Mouse (Mus musculus) stomach, embryonic 15.5 days (tissue): ENCODE data around the gene Trnau1ap. TPM values are rescaled to one million over a fixed set of nuclear protein-coding genes. Genes with fewer than 3 reads are reported as not detected.
"Not testable (repeated sequence)": the region's sequence is repeated elsewhere in the genome, so short reads cannot be mapped to it uniquely, and the experiment has no call there.

Experiments used
- ATAC-seq: fragments of 200-750 bp; cut with Nextera tagmentation; 2 replicates; pipeline ENCODE4 v1.8.0; 2017; ENCODE audit warnings: low read depth, moderate number of reproducible peaks, moderate TSS enrichment; ENCODE audit not compliant: insufficient read depth, low FRiP score
- H3K27ac ChIP-seq: fragments of 300-500 bp; sonication (generic); 2 replicates; pipeline ENCODE4 v1.5.1; 2015; ENCODE audit warnings: mild to moderate bottlenecking, inconsistent platforms
- H3K27me3 ChIP-seq: fragments of 300-500 bp; sonication (generic); replicated peaks from 2 replicates; pipeline ENCODE4 v1.6.1; 2015; ENCODE audit warnings: inconsistent platforms
- H3K36me3 ChIP-seq: fragments of 300-500 bp; sonication (generic); 2 replicates; pipeline ENCODE4 v1.6.1; 2015; ENCODE audit warnings: inconsistent platforms
- H3K4me1 ChIP-seq: fragments of 300-500 bp; sonication (generic); 2 replicates; pipeline ENCODE4 v1.6.1; 2015; ENCODE audit warnings: inconsistent platforms
- H3K4me2 ChIP-seq: fragments of 300-500 bp; sonication (generic); 2 replicates; pipeline ENCODE4 v1.6.1; 2015; ENCODE audit warnings: mild to moderate bottlenecking, inconsistent platforms
- H3K4me3 ChIP-seq: fragments of 300-500 bp; sonication (generic); replicated peaks from 2 replicates; pipeline ENCODE4 v1.5.1; 2015; ENCODE audit warnings: inconsistent platforms
- H3K9ac ChIP-seq: fragments of 300-500 bp; sonication (generic); 2 replicates; pipeline ENCODE4 v1.6.1; 2015; ENCODE audit warnings: inconsistent platforms
- H3K9me3 ChIP-seq: fragments of 300-500 bp; sonication (generic); 2 replicates; pipeline ENCODE4 v1.6.1; 2016; ENCODE audit warnings: inconsistent platforms
- WGBS: fragments of 180-500 bp; shearing (Covaris S2); methylation state at CpG from one replicate; pipeline ENCODE4 v1.1.7; 2015; 5-methylcytosine and 5-hydroxymethylcytosine counted together
- polyA plus RNA-seq: library from polyadenylated mRNA; unstranded; fragments of >200 nt; fragmentation: Nextera tagmentation; extraction: Ambion mirVana; gene quantifications from 2 replicates; pipeline ENCODE4 v1.2.1, GENCODE M21; 2015

The Trnau1ap gene
- polyA plus RNA-seq, 1 experiment from 2014 or later, result 67.4 TPM

DNA sequence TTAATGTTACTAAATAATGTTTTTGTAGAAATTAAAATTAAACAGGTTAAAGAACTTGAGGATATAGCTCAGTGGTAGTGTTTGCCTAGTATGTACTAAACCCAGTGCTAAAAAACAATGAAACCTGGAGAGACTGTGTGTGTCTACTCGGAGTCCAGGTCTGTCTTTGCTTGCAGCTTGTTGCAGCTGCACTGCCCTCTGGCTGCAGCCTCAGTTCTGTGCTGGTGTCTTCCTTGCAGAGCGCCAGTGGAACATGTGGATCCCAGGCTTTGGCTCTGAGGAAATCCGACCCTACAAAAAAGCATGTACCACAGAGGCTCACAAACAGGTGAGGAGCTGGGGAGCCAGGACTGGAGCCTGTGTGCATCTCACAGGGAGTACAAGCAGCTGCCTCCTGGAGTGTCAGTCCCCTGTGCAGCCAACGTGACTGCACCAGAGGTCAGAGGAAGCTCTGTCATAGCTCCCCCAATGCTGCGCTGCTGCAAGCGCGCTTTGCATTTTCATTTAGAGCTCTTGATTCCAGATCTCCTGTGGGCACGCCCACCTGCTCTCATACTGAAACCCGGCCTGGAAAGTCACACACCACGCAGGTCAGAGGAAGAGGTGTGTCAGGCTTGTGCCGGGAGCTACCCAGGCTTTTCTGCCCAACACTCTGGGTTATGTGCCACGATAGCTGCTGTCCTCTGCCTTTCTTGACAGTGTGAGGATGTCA is 37.6 kb downstream of the Trnau1ap start:
- peaks cover 13% of the 10 kb centered on the region for H3K36me3 ChIP-seq
- no peak overlapping the region for H3K27ac ChIP-seq
- H3K4me3 ChIP-seq, result no peak overlapping the region
- 86% methylated on average over 12 of the region's 12 CpGs for WGBS
- no peaks in the 10 kb centered on the region for H3K4me1 ChIP-seq
- H3K9ac ChIP-seq, result no peak overlapping the region
- H3K27me3 ChIP-seq, result no peaks in the 10 kb centered on the region
- no peak for ATAC-seq
- H3K4me2 ChIP-seq, result no peak overlapping the region
- peaks cover 3% of the 10 kb centered on the region; the same call in 1 of the 2 replicates for H3K9me3 ChIP-seq

DNA sequence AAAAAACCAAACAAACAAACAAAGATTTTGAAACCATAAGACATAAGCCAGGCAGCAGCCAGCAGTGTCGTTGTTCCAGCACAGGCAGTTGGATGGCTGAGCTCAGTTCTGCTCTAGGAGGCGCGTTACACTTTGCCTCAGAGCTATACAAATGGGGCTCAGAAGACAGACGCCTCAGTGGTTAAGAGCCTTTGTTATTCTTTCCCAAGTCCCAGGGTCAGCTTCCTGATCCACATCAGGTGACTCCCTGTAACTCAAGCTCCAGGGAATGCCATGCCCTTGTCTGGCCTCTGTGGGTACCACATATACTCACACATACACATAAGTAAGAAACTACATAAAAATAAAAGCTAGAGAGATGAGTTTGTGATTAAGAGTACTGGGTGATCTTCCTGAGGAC is 38.3 kb downstream of the Trnau1ap start:
- H3K4me1 ChIP-seq, result no peaks in the 10 kb centered on the region
- H3K9me3 ChIP-seq, result peaks cover 3% of the 10 kb centered on the region; the same call in 1 of the 2 replicates
- no peak overlapping the region for H3K9ac ChIP-seq
- no peaks in the 10 kb centered on the region for H3K27me3 ChIP-seq
- 95% methylated on average over 4 of the region's 4 CpGs for WGBS
- peaks cover 13% of the 10 kb centered on the region for H3K36me3 ChIP-seq
- H3K27ac ChIP-seq, result no peak overlapping the region
- no peak overlapping the region for H3K4me3 ChIP-seq
- no peak for ATAC-seq
- no peak overlapping the region for H3K4me2 ChIP-seq

DNA sequence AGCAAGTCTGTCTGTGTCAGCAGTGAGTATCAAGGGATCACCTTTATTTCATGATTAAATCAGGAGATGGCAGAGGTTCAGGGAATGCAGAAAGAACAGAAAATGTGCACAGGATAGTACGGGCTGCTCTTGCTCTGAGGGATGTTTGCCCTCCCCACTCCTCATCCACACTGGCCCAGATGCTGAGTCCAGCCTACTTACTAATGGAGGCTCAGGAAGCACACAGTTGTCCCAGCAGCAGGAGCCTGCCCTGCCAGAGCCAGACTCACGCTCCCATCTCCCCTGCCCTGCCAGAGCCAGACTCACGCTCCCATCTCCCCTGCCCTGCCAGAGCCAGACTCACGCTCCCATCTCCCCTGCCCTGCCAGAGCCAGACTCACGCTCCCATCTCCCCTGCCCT is 40.5 kb downstream of the Trnau1ap start:
- H3K27me3 ChIP-seq, H3K4me1 ChIP-seq, H3K9ac ChIP-seq, H3K4me3 ChIP-seq, H3K27ac ChIP-seq, H3K9me3 ChIP-seq, ATAC-seq, H3K4me2 ChIP-seq: not testable (repeated sequence)
- H3K36me3 ChIP-seq, result peaks cover 23% of the 10 kb centered on the region
- WGBS, result 89% methylated on average over 5 of the region's 5 CpGs

DNA sequence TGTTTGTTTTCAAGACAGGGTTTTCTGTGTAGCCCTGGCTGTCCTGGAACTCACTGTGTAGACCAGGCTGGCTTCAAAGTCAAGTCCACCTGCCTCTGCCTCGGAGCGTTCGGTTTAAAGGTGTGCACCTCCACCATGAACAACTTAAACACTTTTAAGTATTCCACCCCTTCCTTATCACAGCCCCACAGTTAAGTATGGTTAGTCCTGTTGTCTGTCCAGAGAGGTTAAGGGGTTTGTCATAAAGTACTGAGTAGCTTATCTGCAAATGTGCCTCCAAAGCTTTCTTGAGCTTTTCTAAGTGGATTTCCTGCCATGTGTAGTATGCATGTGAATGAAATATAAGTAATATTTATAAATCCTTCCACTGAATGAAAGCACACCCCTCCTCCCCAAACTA is 53.4 kb downstream of the Trnau1ap start:
- Histone ChIP-seq H3K4me3 (no peak overlapping the region), H3K4me1 (peaks cover 10% of the 10 kb centered on the region; the same call in 1 of the 2 replicates), H3K27ac (no peak overlapping the region), H3K4me2 (no peak overlapping the region), H3K9ac (no peak overlapping the region), H3K27me3 (no peaks in the 10 kb centered on the region), H3K9me3 (no peaks in the 10 kb centered on the region), H3K36me3 (no peaks in the 10 kb centered on the region)
- no peak for ATAC-seq
- WGBS, result 79% methylated on average over 3 of the region's 3 CpGs

DNA sequence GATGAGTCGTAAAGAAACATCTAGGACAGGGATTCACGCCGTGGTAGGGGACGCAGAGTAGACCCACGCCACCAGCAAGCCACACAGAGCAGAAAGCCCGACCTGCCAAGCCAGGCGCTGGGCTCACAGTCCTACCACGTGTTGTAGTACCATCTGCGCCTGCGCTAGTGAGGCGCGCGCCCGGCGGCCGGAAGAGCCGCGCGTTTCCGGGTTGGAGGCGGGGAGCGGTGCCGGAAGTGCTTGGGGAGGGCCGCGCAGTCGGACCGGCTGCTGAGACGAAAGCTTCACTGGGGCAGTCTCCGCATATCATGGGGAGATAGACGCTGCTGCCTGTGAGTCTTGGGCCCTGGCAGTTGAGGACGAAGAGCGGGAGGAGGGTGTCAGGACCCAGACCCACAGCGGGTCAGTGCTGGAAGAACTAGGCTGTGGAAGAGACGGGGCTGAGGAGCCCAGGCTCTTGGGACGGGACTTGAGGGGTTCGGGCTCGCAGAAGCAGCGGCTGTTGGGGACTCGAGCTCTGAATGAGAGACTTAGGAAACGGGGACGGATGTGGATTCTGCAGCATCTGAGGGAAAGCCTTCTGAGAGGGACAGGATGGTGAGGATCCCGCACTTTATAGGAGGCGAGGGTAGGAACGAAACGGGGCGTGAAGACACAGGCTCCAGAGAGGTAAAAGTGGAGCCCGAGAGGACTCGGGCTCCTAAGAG is 55.0 kb downstream of the Trnau1ap start, which contains the start of gene Taf12:
TSS of gene Taf12 (plus strand) at position 220 of the 707 bp plus-strand sequence.
- H3K4me2 ChIP-seq, result peak within 1 kb of the TSS; percentile 82
- peaks cover 13% of the 10 kb centered on the region; the same call in 1 of the 2 replicates for H3K4me1 ChIP-seq
- H3K9ac ChIP-seq, result peak within 1 kb of the TSS; percentile 90
- WGBS, result under 1% methylated on average over 48 of the region's 48 CpGs
- H3K27ac ChIP-seq, result peak within 1 kb of the TSS; percentile 93
- H3K27me3 ChIP-seq, result no peaks in the 10 kb centered on the region
- peak; percentile 88 for ATAC-seq
- peak within 1 kb of the TSS; percentile 81 for H3K4me3 ChIP-seq
- no peaks in the 10 kb centered on the region for H3K9me3 ChIP-seq
- H3K36me3 ChIP-seq, result no peaks in the 10 kb centered on the region

DNA sequence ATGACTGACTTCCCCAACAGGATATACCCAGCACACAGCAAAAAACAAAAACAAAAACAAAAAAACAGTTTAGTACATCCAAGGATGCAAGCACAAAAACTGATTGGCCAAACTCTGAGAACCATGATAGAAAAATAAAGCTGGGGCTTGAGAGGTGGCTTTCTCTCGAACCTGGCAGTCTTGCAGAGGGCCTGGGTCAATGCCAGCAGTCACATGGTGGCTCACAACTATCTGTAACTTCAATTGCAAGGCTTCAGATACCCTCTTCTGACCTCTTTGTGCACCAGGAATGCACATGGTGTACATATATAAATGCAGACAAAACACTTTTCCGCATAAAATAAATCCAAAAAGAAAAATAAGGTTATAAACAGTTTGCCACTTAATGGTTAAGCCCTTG is 56.2 kb downstream of the Trnau1ap start:
- no peaks in the 10 kb centered on the region for H3K9me3 ChIP-seq
- peak overlapping the region; percentile 81 for H3K4me3 ChIP-seq
- no peak for ATAC-seq
- peak overlapping the region; percentile 82 for H3K4me2 ChIP-seq
- H3K27ac ChIP-seq, result no peak overlapping the region
- H3K36me3 ChIP-seq, result no peaks in the 10 kb centered on the region
- H3K27me3 ChIP-seq, result no peaks in the 10 kb centered on the region
- 49% methylated on average over 2 of the region's 2 CpGs for WGBS
- H3K9ac ChIP-seq, result no peak overlapping the region
- H3K4me1 ChIP-seq, result peaks cover 13% of the 10 kb centered on the region; the same call in 1 of the 2 replicates

DNA sequence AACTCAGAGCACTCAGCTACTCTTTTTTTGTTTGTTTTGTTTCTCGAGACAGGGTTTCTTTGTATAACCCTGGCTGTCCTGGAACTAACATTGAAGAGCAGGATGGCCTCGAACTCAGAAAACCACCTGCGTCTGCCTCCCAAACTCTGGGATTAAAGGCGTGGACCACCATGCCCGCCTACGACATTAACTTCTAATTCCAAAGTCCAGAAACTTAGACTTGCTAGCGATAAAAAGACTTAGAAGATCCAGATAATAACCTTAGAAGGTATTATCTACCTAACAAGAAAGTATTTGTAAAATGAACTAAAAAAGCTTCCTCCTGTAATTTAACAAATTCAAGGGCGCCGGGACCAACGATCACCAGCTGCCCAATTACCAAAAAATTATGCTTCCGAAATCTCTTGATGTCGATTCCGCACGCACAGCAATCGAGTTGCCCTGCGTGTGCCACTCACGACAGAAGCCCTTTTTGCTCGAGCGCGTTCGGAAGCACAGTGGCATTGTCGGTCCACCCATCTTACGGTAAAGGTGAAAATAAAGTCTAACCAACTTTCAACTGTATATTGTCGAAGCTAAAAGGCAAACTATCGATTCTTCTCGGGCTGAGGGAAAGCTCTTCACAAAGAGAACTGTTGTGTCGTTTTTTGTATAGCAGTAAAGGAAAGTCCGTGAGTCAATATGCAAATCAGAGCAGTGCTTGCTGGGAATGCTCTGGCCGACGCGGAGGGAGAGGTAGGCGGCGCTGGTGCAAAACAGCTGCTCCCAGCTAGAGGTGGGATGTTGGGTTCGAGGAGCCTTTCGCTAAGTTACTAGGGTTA is 59.4 kb downstream of the Trnau1ap start:
- under 1% methylated on average over 35 of the region's 35 CpGs for WGBS
- Histone ChIP-seq H3K9me3 (no peaks in the 10 kb centered on the region), H3K4me1 (peaks cover 10% of the 10 kb centered on the region; the same call in 1 of the 2 replicates), H3K4me3 (peak overlapping the region; percentile 37), H3K36me3 (no peaks in the 10 kb centered on the region), H3K27ac (peak overlapping the region; percentile 97), H3K27me3 (no peaks in the 10 kb centered on the region), H3K4me2 (peak overlapping the region; percentile 77), H3K9ac (no peak overlapping the region; the same call in 1 of the 2 replicates)
- ATAC-seq, result peak; percentile 75

DNA sequence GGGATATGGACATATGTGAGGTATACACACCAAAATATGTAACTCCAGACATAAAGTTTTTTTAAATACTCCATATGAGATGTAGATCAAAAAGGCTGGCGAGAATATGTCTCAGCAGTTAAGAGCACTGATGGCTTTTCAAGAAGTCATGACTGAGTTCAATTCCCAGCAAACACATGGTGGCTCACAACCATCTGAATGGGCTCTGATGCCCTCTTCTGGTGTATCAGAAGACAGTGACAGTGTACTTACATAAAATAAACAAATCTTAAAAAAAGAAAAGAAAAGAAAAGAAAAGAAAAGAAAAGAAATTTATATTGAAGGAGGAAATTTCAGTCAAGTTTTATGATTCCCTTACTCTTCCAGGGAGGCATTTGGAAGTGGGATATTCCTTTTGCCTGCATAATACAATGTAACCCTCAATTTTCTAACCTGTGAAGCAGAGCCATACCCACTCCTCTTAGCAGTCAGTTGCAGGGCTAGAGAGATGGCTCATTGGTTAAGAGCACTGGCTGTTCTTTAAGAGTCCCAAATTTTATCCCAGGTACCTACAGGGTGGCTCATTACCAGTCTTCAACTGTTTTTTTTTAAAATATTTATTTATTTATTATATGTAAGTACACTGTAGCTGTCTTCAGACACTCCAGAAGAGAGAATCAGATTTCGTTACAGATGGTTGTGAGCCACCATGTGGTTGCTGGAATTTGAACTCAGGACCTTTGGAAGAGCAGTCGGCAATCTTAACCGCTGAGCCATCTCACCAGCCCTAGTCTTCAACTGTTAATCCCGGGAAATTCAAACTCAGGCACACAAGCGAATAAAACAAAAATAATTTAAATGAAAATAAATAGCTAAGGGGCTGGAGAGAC is 60.2 kb downstream of the Trnau1ap start:
- Histone ChIP-seq H3K4me3 (no peak overlapping the region; the same call in 1 of the 2 replicates), H3K27me3 (no peaks in the 10 kb centered on the region), H3K36me3 (no peaks in the 10 kb centered on the region), H3K9me3 (no peaks in the 10 kb centered on the region), H3K9ac (no peak overlapping the region), H3K27ac (peak overlapping the region; percentile 97), H3K4me2 (no peak overlapping the region), H3K4me1 (peaks cover 10% of the 10 kb centered on the region; the same call in 1 of the 2 replicates)
- WGBS, result 8% methylated on average over 6 of the region's 6 CpGs
- no peak for ATAC-seq

DNA sequence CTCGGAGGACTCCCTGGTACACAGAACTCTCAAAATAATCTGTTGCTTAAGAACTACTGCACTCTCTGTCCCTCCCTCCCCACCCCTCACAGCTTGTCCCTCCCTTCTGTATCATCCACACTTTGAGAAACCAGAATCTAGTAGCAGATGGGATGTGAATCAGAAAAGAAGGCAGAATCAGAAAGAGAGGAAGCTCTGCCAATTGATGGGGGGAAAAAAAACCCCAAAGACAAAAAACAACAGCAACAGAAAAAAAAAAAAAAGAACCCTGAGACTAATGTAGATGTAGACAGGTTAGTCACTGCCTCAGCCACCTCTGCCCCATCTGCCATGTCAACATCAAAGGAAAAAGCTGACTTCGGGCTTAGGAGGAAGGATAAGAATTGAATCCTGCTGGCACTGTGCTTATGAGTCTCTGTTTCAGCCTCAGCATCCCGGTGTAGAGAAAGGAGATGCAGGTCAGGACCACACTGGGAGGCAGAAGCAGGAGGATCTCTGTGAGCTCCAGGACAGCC is 62.4 kb downstream of the Trnau1ap start:
- no peak for ATAC-seq
- Histone ChIP-seq H3K36me3 (no peaks in the 10 kb centered on the region), H3K27me3 (no peaks in the 10 kb centered on the region), H3K9ac (no peak overlapping the region), H3K9me3 (no peaks in the 10 kb centered on the region), H3K4me1 (peaks cover 8% of the 10 kb centered on the region; the same call in 1 of the 2 replicates), H3K4me2 (no peak overlapping the region), H3K4me3 (no peak overlapping the region), H3K27ac (no peak overlapping the region)
- WGBS, result 74% methylated on average over 3 of the region's 3 CpGs

DNA sequence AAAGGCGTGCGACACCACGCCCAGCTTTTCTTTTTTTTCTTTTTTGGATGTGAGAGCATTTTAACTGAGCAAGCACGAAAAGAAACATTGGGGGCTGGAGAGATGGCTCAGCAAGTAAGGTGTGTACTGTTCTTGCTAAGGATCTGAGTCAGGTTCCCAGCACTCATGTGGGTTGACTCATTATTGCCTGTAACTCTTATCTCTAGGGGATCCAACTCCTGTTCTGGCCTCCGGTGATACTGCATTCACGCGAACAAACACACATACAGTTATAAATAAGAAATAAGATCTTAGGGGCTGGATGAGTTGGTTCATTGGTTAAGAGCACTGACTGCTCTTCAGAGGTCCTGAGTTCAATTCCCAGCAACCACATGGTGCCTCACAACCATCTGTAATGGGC is 66.0 kb downstream of the Trnau1ap start:
- Histone ChIP-seq H3K4me2 (no peak overlapping the region), H3K4me3 (no peak overlapping the region), H3K4me1 (peaks cover 19% of the 10 kb centered on the region), H3K27ac (no peak overlapping the region), H3K36me3 (no peaks in the 10 kb centered on the region), H3K9ac (no peak overlapping the region), H3K27me3 (no peaks in the 10 kb centered on the region), H3K9me3 (no peaks in the 10 kb centered on the region)
- WGBS, result 88% methylated on average over 7 of the region's 7 CpGs
- no peak for ATAC-seq

DNA sequence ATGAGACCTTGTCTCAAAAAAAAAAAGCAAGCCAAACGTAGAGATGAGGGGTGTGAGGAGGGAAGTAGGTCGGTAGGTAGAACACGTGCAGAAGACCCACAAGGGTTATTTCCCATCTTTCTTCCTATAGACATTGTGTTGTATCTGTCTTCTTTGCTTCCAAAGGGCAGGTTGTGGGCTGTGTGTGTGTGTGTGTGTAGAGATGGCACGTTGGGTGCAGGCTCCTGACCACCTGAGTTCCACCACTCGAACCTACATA is 67.1 kb downstream of the Trnau1ap start:
- no peak overlapping the region for H3K27ac ChIP-seq
- no peak overlapping the region for H3K9ac ChIP-seq
- peak overlapping the region; percentile 77; the same call in 1 of the 2 replicates for H3K4me3 ChIP-seq
- no peaks in the 10 kb centered on the region for H3K9me3 ChIP-seq
- no peaks in the 10 kb centered on the region for H3K27me3 ChIP-seq
- H3K4me1 ChIP-seq, result peaks cover 19% of the 10 kb centered on the region
- no peak overlapping the region for H3K4me2 ChIP-seq
- 69% methylated on average over 5 of the region's 5 CpGs for WGBS
- no peak for ATAC-seq
- no peaks in the 10 kb centered on the region for H3K36me3 ChIP-seq
